Mouse (Mus musculus): Measurements from ENCODE around the gene Pla2g4f. TPM values are rescaled to one million over a fixed set of nuclear protein-coding genes. Genes with fewer than 3 reads are reported as not detected.

Gene Pla2g4f
- polyA plus RNA-seq (2012; rRNA removed): 0.96 and 1.2 TPM in 2 replicates

GRCm38 (mm10) chr2:120313976-120314375, at the start of gene Pla2g4f:
TSS of gene Pla2g4f (minus strand) at chr2:120314165.
- DNase-seq (ENCODE audit: low spot score): no peak

GRCm38 (mm10) chr2:120360425-120360824, 46.5 kb upstream of the Pla2g4f start:
- DNase-seq (ENCODE audit: low spot score): no peak

- DNase-seq (ENCODE audit: low spot score): peak; percentile 52
These were observed 39.0 kb upstream of the Pla2g4f start, which contains the start of gene Vps39 for GRCm38 (mm10) chr2:120352682-120353646. TSS of gene Vps39 (minus strand) at chr2:120353137.

- no peak for DNase-seq (ENCODE audit: low spot score)
These were observed 37.4 kb upstream of the Pla2g4f start for GRCm38 (mm10) chr2:120351321-120351720.

- no peak for DNase-seq (ENCODE audit: low spot score)
These were observed 34.2 kb upstream of the Pla2g4f start for GRCm38 (mm10) chr2:120348120-120348519.

GRCm38 (mm10) chr2:120341741-120342140, 27.8 kb upstream of the Pla2g4f start:
- no peak for DNase-seq (ENCODE audit: low spot score)

GRCm38 (mm10) chr2:120337886-120338285, 23.9 kb upstream of the Pla2g4f start:
- no peak for DNase-seq (ENCODE audit: low spot score)

DNA sequence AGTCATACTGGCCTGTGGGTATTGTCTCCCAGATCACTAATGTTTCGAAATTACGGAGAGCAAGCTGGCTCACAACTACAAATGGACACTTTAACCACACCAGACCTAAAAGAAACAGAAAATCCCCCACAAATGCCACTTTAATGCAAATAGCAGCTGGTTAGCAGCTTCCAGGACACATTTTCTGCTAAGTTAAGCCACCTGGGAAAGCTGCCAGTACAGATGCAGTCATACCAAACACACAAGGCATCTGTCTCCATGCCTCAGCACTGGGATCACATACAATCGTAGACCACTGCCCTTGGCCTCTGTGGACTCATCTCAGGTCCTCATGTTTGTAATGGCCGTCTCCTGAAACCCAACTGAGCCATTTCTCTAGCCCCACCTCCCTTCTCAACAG, 17.6 kb upstream of the Pla2g4f start:
- DNase-seq (ENCODE audit: low spot score): no peak

- DNase-seq (ENCODE audit: low spot score): no peak
These were observed 1.1 kb upstream of the Pla2g4f start for GRCm38 (mm10) chr2:120315077-120315476.

DNA sequence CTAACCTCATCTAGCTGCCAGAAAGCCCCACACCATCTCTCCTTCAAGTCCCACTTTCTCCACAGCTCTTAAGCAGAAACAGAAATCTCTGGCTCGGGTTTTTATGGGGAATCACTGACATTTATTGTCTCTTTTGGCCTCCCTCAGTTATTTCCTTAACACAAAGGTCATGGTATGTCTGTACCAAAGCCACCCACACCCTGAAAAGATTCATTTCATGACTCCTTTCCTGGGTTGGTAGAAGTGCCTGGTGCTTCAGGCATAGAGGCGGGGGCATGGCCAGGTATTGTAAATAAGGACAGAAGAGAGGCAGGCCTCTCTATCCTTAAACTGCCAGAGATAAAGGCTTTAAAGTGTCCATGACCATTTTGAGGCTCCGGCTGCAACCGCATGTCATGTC, 522 bp upstream of the Pla2g4f start:
- no peak for DNase-seq (ENCODE audit: low spot score)

GRCm38 (mm10) chr2:120312276-120312825, 1.6 kb downstream of the Pla2g4f start:
- no peak for DNase-seq (ENCODE audit: low spot score)

DNA sequence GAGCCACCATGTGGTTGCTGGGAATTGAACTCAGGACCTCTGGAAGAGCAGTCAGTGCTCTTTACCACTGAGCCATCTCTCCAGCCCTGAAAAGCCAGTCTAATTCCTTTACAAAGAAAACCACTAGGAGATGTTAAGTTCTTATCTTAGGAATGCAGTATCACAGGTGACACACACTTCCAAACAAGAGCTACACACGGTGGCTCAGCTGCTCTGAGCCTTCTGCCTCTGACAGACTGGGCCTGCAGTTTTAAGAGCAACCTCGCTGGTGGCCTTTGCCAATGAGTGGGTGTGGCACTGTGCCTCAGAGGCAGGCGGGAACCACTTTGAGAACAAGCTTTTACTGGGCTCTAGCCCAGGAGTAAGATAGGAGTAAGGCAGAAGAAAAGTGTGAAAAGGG, 9.9 kb downstream of the Pla2g4f start:
- DNase-seq (ENCODE audit: low spot score): no peak

- no peak for DNase-seq (ENCODE audit: low spot score)
These were observed 12.9 kb downstream of the Pla2g4f start for GRCm38 (mm10) chr2:120301076-120301475.

- no peak for DNase-seq (ENCODE audit: low spot score)
These were observed 14.1 kb downstream of the Pla2g4f start for GRCm38 (mm10) chr2:120299866-120300265.

DNA sequence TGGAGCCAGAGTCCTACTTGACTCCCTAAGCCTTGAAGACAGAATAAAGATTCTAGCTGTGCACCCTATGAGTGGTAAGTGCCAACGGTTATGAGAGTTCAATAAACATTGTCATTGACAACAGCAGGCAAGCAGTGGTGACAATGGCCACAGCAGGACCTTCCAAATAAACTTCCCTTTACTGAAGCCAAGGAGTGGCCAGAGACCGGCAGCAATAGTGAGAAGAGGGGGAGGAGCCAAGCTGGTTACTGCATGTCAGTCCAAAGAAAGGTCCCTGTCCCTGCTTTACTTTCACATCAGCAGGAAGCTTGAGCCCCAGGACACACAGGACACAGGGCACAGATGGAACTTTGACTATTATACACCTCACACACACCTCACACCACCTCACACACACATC, 17.8 kb downstream of the Pla2g4f start:
- DNase-seq (ENCODE audit: low spot score): no peak

DNA sequence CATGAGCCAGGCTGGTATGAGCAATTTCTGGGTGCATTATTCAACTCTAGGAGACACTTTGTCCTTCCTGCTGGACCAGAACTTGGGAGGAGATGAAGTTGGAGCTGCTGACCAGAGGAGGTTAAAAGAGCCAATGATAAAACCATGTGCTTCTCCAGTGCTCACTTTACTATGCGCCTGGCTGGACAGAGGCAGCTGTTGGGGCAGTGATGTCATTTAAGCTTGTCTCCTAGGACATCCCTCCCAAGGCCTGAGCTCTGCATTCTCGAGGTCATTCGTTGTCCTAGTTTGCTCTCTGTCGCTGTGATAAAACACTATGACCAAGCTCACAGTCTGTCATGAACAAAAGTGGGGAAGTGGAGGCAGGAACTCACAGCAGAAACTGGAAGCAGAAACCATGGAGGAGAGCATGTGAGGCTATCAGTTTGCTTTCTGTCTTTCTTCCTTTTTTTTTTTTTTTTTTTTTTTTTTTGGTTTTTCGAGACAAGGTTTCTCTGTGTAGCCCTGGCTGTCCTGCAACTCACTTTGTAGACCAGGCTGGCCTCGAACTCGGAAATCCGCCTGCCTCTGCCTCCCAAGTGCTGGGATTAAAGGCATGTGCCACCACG, 22.4 kb downstream of the Pla2g4f start:
- no peak for DNase-seq (ENCODE audit: low spot score)

DNA sequence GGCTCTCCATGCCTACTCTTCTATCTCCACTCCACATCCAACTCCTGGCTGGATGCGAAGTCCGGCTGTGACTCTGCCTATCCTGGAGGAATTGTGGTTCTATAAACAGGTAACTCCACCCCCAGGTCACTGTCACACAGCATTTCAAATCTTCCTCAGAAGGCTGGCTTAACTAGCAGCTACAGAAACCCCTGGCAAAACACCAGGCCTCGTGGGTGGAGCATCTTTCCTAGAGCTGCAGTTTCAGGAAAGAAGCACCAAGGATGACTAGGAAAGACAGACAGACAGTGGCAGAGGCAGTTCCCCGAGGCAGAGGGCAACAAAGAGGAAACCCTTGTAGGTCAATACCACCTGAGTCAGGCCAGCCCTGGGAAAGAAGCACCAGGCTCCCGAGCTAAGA, 25.0 kb downstream of the Pla2g4f start, which contains the start of gene Pla2g4d:
Pla2g4d (minus strand) TSS at position 203 of the 400 bp plus-strand sequence.
- no peak for DNase-seq (ENCODE audit: low spot score)

- DNase-seq (ENCODE audit: low spot score): no peak
These were observed 25.6 kb downstream of the Pla2g4f start for GRCm38 (mm10) chr2:120288401-120288800.

- DNase-seq (ENCODE audit: low spot score): no peak
These were observed 28.3 kb downstream of the Pla2g4f start for GRCm38 (mm10) chr2:120285639-120286038.

DNA sequence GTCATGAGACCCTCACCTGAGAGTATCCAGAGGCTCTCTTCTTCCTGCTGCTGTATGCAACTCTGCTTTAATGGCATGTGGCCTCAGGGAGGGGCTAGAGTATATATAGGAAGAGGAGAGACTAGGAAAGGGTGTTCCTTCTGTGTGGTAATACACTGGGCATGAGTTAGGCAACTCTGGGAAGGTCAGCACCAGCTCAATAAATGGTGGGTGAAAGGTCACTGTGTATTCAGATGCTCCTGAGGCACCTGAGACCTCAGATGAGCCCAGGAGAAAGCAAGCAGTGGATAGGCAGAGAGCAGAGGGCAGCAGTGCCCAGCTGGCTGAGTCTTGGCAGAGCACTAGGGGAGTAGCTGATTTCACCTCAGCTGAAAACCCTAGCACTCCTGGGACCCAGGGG, 29.3 kb downstream of the Pla2g4f start:
- DNase-seq (ENCODE audit: low spot score): no peak

- no peak for DNase-seq (ENCODE audit: low spot score)
These were observed 29.9 kb downstream of the Pla2g4f start for GRCm38 (mm10) chr2:120284094-120284493.

GRCm38 (mm10) chr2:120283550-120283949, 30.4 kb downstream of the Pla2g4f start:
- no peak for DNase-seq (ENCODE audit: low spot score)

DNA sequence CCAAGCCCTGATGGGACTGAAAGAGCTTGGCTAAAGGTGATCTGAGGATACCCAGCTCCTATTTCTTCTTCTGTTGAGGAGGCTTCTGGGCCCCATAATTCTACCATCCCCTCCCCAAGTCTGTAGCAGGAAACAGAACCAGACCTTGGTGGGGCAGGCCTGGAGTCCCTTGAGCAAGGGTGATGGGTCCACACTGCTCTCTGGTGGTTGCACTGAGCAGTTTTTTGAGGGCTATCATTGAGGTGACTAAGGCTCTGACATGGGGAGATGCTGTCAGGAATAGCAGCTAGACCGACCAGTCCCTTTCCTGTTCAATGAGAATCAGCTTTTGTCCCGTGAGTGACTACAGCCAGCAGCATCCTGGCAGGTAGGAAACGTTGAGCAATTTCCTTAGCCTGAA, 32.7 kb downstream of the Pla2g4f start:
- DNase-seq (ENCODE audit: low spot score): no peak

Measured in urinary bladder, adult 2 months (tissue).